Mouse (Mus musculus) cerebellum, adult 2 months (tissue): Measurements from ENCODE around the gene Mrpl34. TPM values are rescaled to one million over a fixed set of nuclear protein-coding genes. Genes with fewer than 3 reads are reported as not detected.

Experiments used
- DNase-seq, 2 experiments: peaks; one replicate each; pipeline ENCODE4 v3.0.0; 2021
- H3K27ac ChIP-seq: fragments of 200-500 bp; 2 replicates; pipeline ENCODE4 v1.5.1; 2012; ENCODE audit warnings: low read length, control low read depth, inconsistent platforms; ENCODE audit not compliant: insufficient read depth
- H3K27me3 ChIP-seq: fragments of 200-500 bp; 2 replicates; pipeline ENCODE4 v1.6.1; 2012; ENCODE audit warnings: inconsistent platforms, mild to moderate bottlenecking, low read length, moderate library complexity; ENCODE audit not compliant: control insufficient read depth, insufficient read depth
- H3K4me1 ChIP-seq: fragments of 200-500 bp; 2 replicates; pipeline ENCODE4 v1.6.1; 2011; ENCODE audit warnings: low read length; ENCODE audit not compliant: control insufficient read depth, insufficient read depth
- H3K4me3 ChIP-seq: fragments of 200-500 bp; replicated peaks from 2 replicates; pipeline ENCODE3; 2011; ENCODE audit warnings: mild to moderate bottlenecking, low read depth, low read length, control low read depth; ENCODE audit not compliant: insufficient read depth
- CTCF ChIP-seq: fragments of 200-500 bp; IDR thresholded peaks from 2 replicates; pipeline ENCODE4 v1.5.1; 2011; ENCODE audit warnings: low read depth, mild to moderate bottlenecking, control low read depth, low read length, moderate library complexity, borderline replicate concordance; ENCODE audit not compliant: insufficient read depth
- POLR2A ChIP-seq: fragments of 200-500 bp; IDR thresholded peaks from 2 replicates; pipeline ENCODE4 v1.6.1; 2011; ENCODE audit warnings: low read length, control low read depth, borderline replicate concordance; ENCODE audit not compliant: insufficient read depth
- WGBS: fragments of 180-500 bp; shearing (Covaris S2); methylation state at CpG from one replicate; pipeline ENCODE4 v1.1.7; 2018; 5-methylcytosine and 5-hydroxymethylcytosine counted together
- polyA plus RNA-seq: library from polyadenylated mRNA; depleted of rRNA; stranded (reverse); fragments of >200 nt; gene quantifications from 2 replicates; pipeline ENCODE4 v1.2.3, GENCODE M21; 2012; rRNA removed

Mrpl34 gene
- polyA plus RNA-seq, 1 experiment = 68.5 TPM

DNA sequence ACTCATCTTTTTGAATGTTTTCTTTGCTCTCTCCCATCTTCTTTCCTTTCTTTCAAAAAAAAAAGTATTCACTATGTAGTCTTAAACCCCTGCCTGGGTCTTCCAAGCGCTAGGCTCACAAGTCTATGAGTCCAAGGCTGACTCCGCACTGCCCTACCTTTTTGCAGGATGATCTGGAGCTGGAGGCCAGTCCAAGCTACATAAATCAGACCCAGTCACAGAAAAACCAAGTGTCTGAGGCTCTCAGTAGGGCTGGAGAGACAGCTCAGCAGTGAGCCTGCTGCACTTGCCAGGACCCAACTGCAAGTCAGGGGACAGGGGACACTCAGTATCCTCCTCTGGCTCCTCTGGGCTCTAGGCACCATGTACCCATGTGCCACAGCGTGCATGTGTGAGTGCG, 39.6 kb downstream of the Mrpl34 start:
- peaks cover 14% of the 10 kb centered on the region for H3K4me1 ChIP-seq
- TF ChIP-seq CTCF (no peak), POLR2A (no peak)
- DNase-seq = no peak

DNA sequence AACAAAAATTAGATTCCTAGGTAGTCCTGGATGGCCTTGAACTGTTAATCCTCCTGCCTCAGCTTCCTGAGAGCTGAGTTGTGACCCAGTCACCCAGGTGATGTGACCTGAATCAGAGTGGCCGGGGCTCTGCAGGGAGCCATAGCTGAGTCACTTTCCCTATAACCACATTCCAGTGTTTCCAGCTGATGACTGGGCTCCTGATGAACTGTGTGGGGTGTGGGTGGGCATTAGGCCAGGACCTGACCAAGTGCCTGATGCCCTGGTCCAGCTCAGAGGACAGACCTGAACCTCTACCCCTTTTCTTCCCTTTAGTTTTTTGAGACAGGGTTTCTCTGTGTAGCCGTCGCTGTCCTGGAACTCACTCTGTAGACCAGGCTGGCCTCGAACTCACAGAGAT, 40.6 kb downstream of the Mrpl34 start:
- peaks cover 13% of the 10 kb centered on the region for H3K4me1 ChIP-seq
- H3K27ac ChIP-seq = no peak overlapping the region
- no peak for DNase-seq
- 95% methylated on average over 4 of the region's 4 CpGs for WGBS
- no peak overlapping the region for H3K4me3 ChIP-seq
- TF ChIP-seq CTCF (no peak), POLR2A (no peak)
- H3K27me3 ChIP-seq = no peaks in the 10 kb centered on the region

More for the DNA sequence above, 39.6 kb downstream of the Mrpl34 start:
- Histone ChIP-seq H3K27me3 (no peaks in the 10 kb centered on the region), H3K4me3 (no peak overlapping the region), H3K27ac (no peak overlapping the region)
- 97% methylated on average over 4 of the region's 4 CpGs for WGBS

DNA sequence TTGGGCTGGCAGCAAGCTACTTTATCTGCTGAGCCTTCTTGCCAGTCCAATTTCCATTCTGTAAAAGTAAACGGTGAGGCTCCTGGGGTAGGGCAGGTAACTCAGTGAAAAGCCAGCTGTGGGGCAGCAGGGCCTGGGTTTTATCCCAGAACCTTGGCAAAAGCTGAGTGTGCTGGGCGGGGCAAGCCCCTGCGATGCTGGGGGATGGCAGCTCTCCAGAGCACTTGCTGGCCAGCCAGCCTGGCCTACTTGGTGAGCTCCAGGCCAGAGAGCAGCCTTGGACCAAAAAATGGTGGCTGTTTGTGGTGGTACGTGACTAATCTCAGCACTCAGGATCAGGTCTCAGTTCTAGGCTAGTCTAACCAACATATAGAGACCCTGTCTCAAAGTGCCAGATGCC, 41.2 kb downstream of the Mrpl34 start:
- no peak overlapping the region for H3K27ac ChIP-seq
- peak; percentile 74 to 78 for DNase-seq
- H3K4me3 ChIP-seq = no peak overlapping the region
- TF ChIP-seq CTCF (no peak), POLR2A (no peak)
- 10% methylated on average over 4 of the region's 4 CpGs for WGBS
- no peaks in the 10 kb centered on the region for H3K27me3 ChIP-seq
- H3K4me1 ChIP-seq = peaks cover 13% of the 10 kb centered on the region

DNA sequence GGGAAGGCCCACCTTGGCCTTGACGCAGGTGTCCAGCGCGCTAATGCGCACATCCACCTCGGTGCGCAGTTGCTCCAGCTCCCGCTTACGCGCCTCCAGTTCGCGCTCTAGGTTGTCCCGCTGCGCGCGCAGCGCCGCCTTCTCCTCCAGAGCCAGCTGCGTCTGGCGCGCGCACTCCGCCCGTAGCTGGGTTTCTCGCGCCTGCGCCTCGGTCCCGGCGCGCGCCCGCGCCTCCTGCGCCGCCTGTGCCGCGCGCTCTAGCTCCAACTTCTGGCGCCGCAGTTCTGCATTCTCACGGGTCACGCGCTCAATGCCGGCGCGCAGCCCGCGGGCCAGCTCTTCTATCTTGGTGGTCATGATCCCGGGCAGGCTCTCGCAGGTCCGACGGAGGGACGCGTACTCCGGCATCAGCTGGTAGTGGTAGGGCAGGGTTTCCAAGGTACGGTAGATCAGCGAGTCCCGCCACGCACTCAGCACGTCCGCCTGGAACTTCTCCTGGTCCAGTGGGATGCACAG, 42.9 kb downstream of the Mrpl34 start:
- Histone ChIP-seq H3K4me1 (peaks cover 13% of the 10 kb centered on the region), H3K27ac (0 out of 2 replicates have a peak overlapping the region, but pooled peaks have one; percentile 6), H3K27me3 (no peaks in the 10 kb centered on the region), H3K4me3 (peak overlapping the region; percentile 60)
- under 1% methylated on average over 61 of the region's 61 CpGs for WGBS
- peak; percentile 84 to 88 for DNase-seq
- TF ChIP-seq CTCF = no peak
- TF ChIP-seq POLR2A = peak; percentile 63; the same call in 1 of the 2 replicates

DNA sequence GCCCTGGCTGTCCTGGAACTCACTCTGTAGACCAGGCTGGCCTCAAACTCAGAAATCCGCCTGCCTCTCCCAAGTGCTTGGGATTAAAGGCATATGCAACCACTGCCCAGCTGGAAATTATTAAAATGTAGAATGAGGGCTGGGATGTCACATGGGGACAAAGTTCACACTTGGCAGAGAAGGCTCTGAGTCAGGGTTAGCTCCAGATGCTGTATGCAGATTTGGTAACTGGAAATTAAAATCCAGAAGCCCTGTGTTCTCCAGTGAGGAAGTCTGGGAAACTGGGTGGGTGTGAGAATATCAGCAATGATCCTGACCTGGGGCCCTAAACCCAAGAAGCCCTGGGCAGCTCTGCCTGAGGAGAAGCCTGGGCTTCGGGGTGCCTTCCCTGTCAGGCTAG, 44.6 kb downstream of the Mrpl34 start:
- Histone ChIP-seq H3K4me1 (peaks cover 13% of the 10 kb centered on the region), H3K4me3 (no peak overlapping the region), H3K27me3 (no peaks in the 10 kb centered on the region), H3K27ac (no peak overlapping the region)
- TF ChIP-seq POLR2A (no peak), CTCF (no peak)
- no peak for DNase-seq
- WGBS = 67% methylated on average over 2 of the region's 2 CpGs

DNA sequence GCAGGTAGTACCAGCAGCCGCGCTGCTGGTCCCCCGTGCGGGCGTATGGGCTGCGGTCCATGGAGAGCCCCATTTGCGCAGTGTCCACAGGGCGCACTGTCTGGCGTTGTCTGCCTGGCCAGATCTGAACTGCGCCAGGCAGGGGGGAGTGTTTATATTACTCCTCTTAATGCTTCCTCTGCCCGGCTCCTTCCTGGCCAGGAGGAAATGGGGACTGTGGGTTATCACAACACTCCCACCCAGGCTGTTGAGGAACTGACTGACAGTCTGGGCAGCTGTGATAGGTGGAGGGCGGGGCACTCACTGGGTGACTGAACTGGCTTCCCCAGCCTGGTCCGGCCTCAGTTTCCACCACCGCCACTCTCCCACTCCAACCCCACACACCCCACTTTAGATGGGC, 46.9 kb downstream of the Mrpl34 start, which contains the start of gene Plvap:
Gene Plvap (minus strand): TSS at position 109 of the 400 bp plus-strand sequence.
- DNase-seq = no peak
- Histone ChIP-seq H3K4me1 (0 out of 2 replicates have a peak, but pooled peaks cover under 1% of the 10 kb centered on the region), H3K4me3 (no peak within 1 kb of the TSS), H3K27me3 (no peaks in the 10 kb centered on the region), H3K27ac (no peak within 1 kb of the TSS)
- 72% methylated on average over 14 of the region's 14 CpGs for WGBS
- TF ChIP-seq POLR2A = no peak
- no peak for TF ChIP-seq CTCF

DNA sequence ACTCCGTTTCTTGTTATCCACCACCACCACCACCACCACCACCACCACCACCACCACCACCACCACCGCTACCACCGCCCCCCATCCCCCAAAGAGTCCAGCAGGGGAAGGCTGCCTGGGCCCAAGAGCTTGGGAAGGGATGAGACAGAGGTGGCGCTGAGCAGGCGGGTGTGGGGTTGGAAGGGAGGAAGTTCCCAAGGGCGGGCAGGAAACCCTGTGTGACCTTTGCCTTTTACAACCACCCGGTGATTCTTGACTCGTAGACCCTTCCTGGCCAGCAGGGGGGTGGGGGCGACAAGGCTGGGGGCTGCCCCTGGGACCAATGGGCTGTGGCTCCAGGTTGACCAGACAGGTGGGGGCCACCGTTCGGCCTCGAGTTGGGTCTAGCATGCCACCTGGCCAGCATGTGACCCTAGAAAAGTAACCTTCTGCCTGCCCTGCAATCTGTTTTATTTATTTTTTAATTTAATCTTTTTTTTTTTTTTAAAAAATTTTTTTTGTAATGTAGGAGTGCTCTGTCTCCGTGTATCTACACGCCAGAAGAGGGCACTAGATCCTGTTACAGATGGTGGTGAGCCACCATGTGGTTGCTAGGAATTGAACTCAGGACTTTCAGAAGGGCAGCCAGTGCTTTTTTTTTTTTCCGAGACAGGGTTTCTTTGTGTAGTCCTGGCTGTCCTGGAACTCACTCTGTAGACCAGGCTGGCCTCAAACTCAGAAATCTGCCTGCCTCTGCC, 48.4 kb downstream of the Mrpl34 start:
- H3K27me3 ChIP-seq = no peaks in the 10 kb centered on the region
- 78% methylated on average over 15 of the region's 15 CpGs for WGBS
- H3K4me1 ChIP-seq = no peaks in the 10 kb centered on the region
- TF ChIP-seq CTCF = no peak
- TF ChIP-seq POLR2A = no peak
- no peak for DNase-seq
- H3K4me3 ChIP-seq = no peak overlapping the region
- no peak overlapping the region for H3K27ac ChIP-seq

DNA sequence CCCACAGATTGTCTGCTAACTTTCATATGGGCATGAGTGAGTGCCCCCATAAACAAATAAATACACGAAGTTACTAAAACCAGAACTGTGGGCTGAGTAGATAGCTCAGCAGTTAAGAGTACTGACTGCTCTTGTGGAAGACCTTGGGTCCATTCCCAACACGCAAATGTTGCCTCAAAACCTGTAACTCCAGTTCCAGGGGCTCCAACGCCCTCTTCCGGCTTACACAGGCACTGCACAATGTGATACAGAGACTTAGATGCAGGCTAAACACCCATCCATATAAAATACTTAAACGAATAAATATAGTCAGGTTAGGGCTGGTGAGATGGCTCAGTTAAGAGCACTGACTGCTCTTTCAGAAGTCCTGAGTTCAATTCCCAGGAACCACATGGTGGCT, 50.3 kb downstream of the Mrpl34 start:
- WGBS = 68% methylated on average over 5 of the region's 5 CpGs
- Histone ChIP-seq H3K27me3 (no peaks in the 10 kb centered on the region), H3K4me3 (no peak overlapping the region), H3K4me1 (no peaks in the 10 kb centered on the region), H3K27ac (no peak overlapping the region)
- TF ChIP-seq POLR2A (no peak), CTCF (no peak)
- DNase-seq = no peak

Other genes with a start within 250 kb of the Mrpl34 start
- gene Myo9b, start 192.2 kb upstream of the Mrpl34 start, polyA plus RNA-seq = 27.5 and 28.9 TPM in 2 replicates
- 15.4 and 17.6 TPM in 2 replicates for gene Haus8, start 192.0 kb upstream of the Mrpl34 start, polyA plus RNA-seq
- gene Use1, start 98.1 kb upstream of the Mrpl34 start, polyA plus RNA-seq = 199 and 204 TPM in 2 replicates
- gene Ocel1, start 93.7 kb upstream of the Mrpl34 start, polyA plus RNA-seq = 7.3 and 8.0 TPM in 2 replicates
- 53.0 and 59.8 TPM in 2 replicates for gene Nr2f6, start 83.0 kb upstream of the Mrpl34 start, polyA plus RNA-seq
- 9.5 and 9.7 TPM in 2 replicates for gene Ushbp1, start 69.2 kb upstream of the Mrpl34 start, polyA plus RNA-seq
- gene Babam1, start 68.1 kb upstream of the Mrpl34 start, polyA plus RNA-seq = 163 and 179 TPM in 2 replicates
- 0.43 and 0.44 TPM in 2 replicates for gene Ankle1, start 58.9 kb upstream of the Mrpl34 start, polyA plus RNA-seq
- gene Abhd8, start 1.3 kb upstream of the Mrpl34 start, polyA plus RNA-seq = 392 TPM in 2 replicates
- gene Dda1, start 4.2 kb downstream of the Mrpl34 start, polyA plus RNA-seq = 119 and 121 TPM in 2 replicates
- 76.2 and 81.8 TPM in 2 replicates for gene Ano8, start 21.0 kb downstream of the Mrpl34 start, polyA plus RNA-seq
- 33.3 and 34.7 TPM in 2 replicates for gene Gtpbp3, start 23.1 kb downstream of the Mrpl34 start, polyA plus RNA-seq
- 25.6 and 28.8 TPM in 2 replicates for gene Plvap, start 46.8 kb downstream of the Mrpl34 start, polyA plus RNA-seq
- 0.08 and 0.10 TPM in 2 replicates for gene Ccdc194, start 60.8 kb downstream of the Mrpl34 start, polyA plus RNA-seq
- gene Bst2, start 72.5 kb downstream of the Mrpl34 start, polyA plus RNA-seq = 13.6 and 17.3 TPM in 2 replicates
- gene Mvb12a, start 78.0 kb downstream of the Mrpl34 start, polyA plus RNA-seq = 113 and 118 TPM in 2 replicates
- gene Tmem221, start 93.9 kb downstream of the Mrpl34 start, polyA plus RNA-seq = 0.21 and 0.26 TPM in 2 replicates
- gene Nxnl1, start 101.6 kb downstream of the Mrpl34 start, polyA plus RNA-seq = 0.10 and 0.11 TPM in 2 replicates
- 142 and 153 TPM in 2 replicates for gene Slc27a1, start 103.9 kb downstream of the Mrpl34 start, polyA plus RNA-seq
- 42.5 and 42.8 TPM in 2 replicates for gene Pgls, start 127.2 kb downstream of the Mrpl34 start, polyA plus RNA-seq
- 3.4 and 3.7 TPM in 2 replicates for gene Fam129c, start 132.7 kb downstream of the Mrpl34 start, polyA plus RNA-seq
- gene Colgalt1, start 146.0 kb downstream of the Mrpl34 start, polyA plus RNA-seq = 74.1 and 77.6 TPM in 2 replicates
- 97.3 and 110 TPM in 2 replicates for gene Unc13a, start 206.8 kb downstream of the Mrpl34 start, polyA plus RNA-seq
- gene Jak3, start 211.3 kb downstream of the Mrpl34 start, polyA plus RNA-seq = 3.6 and 3.9 TPM in 2 replicates
- gene Insl3, start 224.3 kb downstream of the Mrpl34 start, polyA plus RNA-seq = 0.65 and 2.1 TPM in 2 replicates
- 0.44 and 0.48 TPM in 2 replicates for gene B3gnt3, start 236.8 kb downstream of the Mrpl34 start, polyA plus RNA-seq